Mouse (Mus musculus) myocyte (in vitro differentiated cells): ENCODE data around the gene Itga5.

ENCODE experiments used
- MYOG ChIP-seq, 3 experiments: IDR thresholded peaks; one replicate each; pipeline ENCODE4 v1.6.1; 2011; ENCODE audit warnings: control low read depth in 2 of 3, low read depth in 2 of 3, mild to moderate bottlenecking in 2 of 3; ENCODE audit not compliant: insufficient read length in 2 of 3, control insufficient read depth in 1 of 3, insufficient read depth in 1 of 3
- POLR2A ChIP-seq: IDR thresholded peaks from one replicate; pipeline ENCODE4 v1.6.1; 2011; ENCODE audit warnings: low read depth, mild to moderate bottlenecking, control low read depth, moderate library complexity; ENCODE audit not compliant: insufficient read length
- POLR2AphosphoS2 ChIP-seq: IDR thresholded peaks from one replicate; pipeline ENCODE4 v1.6.1; 2011; ENCODE audit warnings: low read depth, control low read depth; ENCODE audit not compliant: insufficient read length
- TCF12 ChIP-seq: IDR thresholded peaks from one replicate; pipeline ENCODE4 v1.6.1; 2011; ENCODE audit warnings: mild to moderate bottlenecking, control low read depth; ENCODE audit not compliant: poor library complexity, insufficient read depth, severe bottlenecking
- USF1 ChIP-seq: IDR thresholded peaks from one replicate; pipeline ENCODE4 v1.6.1; 2011; ENCODE audit warnings: low read depth, mild to moderate bottlenecking, control low read depth, moderate library complexity

DNA sequence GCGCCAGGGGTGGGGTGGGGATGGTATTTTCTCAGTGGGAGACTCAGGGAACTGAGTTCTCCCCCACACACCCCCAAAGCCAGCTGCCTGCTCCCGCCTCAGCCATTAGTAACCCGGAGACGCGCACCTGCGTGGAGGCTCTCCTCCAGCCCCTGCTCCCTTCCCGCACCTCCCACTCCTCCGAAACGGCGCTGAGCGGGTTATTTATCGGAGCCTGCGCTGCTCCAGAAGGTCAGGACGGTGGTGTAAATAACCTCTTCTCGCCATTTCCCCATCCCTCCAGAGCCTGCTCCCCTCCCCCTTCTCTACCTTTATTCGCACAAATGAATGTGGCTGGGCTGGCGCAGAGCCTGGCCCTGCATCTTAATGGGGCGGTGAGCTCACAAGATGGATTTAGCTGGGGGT is 66.5 kb downstream of the Itga5 start:
- TF ChIP-seq POLR2A, result no peak
- TF ChIP-seq MYOG (IDR thresholded peaks at IDR 0.05; ENCODE audit: control insufficient read depth in 1 of 3, insufficient read depth in 1 of 3, insufficient read length in 2 of 3, low read depth in 2 of 3), result no peak
- TF ChIP-seq TCF12, result no peak
- TF ChIP-seq USF1, result no peak
- no peak for TF ChIP-seq POLR2AphosphoS2
